In genomic region chr13:32337735-32338512, GRCm38 (mm10) we compare ENCODE assay signal across 8 mouse cellular contexts. TPM values are rescaled to one million over a fixed set of nuclear protein-coding genes. Genes with fewer than 3 reads are reported as not detected.
DNase-seq lines count a peak whose midpoint lies in the region; ATAC-seq and TF ChIP-seq lines count a peak whose summit lies in the region.

No protein-coding gene starts in this region.

- peak overlapping the region; percentile 76 for H3K9ac ChIP-seq in heart, embryonic 11.5 days (ENCODE audit: low read depth, low read length)
- peak overlapping the region; percentile 77 for H3K9ac ChIP-seq in embryonic facial prominence, embryonic 12.5 days
- H3K9ac ChIP-seq in limb, embryonic 11.5 days (ENCODE audit: low read length) = peak overlapping the region; percentile 73
- H3K9ac ChIP-seq in neural tube, embryonic 15.5 days (replicated peaks) = peak overlapping the region; percentile 89

- peak overlapping the region; percentile 88 for H3K4me2 ChIP-seq in heart, embryonic 11.5 days
- H3K4me2 ChIP-seq in embryonic facial prominence, embryonic 12.5 days (replicated peaks) = peak overlapping the region; percentile 86
- H3K4me2 ChIP-seq in limb, embryonic 11.5 days (ENCODE audit: low read depth, severe bottlenecking) = peak overlapping the region; percentile 77
- H3K4me2 ChIP-seq in neural tube, embryonic 15.5 days = peak overlapping the region; percentile 89

- no peak for DNase-seq in heart, adult 11 months
- DNase-seq in limb, embryonic 11.5 days (ENCODE audit: low spot score) = no peak
- no peak for DNase-seq in adrenal gland, postnatal 4 days (ENCODE audit: low spot score in 2 of 2)
- no peak for DNase-seq in frontal cortex, adult 2 months (ENCODE audit: extremely low spot score in 1 of 2, low spot score in 1 of 2)

- peaks cover 5% of the 10 kb centered on the region for H3K79me3 ChIP-seq in C2C12 (ENCODE audit: low read depth)

- H3ac ChIP-seq in C2C12 (ENCODE audit: control insufficient read depth, insufficient read length, low read depth) = peak overlapping the region; percentile 82

- H3K4me1 ChIP-seq in heart, embryonic 11.5 days (ENCODE audit: control insufficient read depth, insufficient read depth, low read length) = peaks cover 5% of the 10 kb centered on the region; the same call in 1 of the 2 replicates
- H3K4me1 ChIP-seq in embryonic facial prominence, embryonic 12.5 days = no peaks in the 10 kb centered on the region
- no peaks in the 10 kb centered on the region for H3K4me1 ChIP-seq in limb, embryonic 11.5 days (ENCODE audit: control insufficient read depth, insufficient read depth, low read length)
- H3K4me1 ChIP-seq in neural tube, embryonic 15.5 days = peaks cover 13% of the 10 kb centered on the region

- H3K4me3 ChIP-seq in heart, embryonic 11.5 days (ENCODE audit: low read depth, low read length) = peak overlapping the region; percentile 77
- peak overlapping the region; percentile 52 for H3K4me3 ChIP-seq in C2C12 (ENCODE audit: insufficient read depth, poor library complexity, severe bottlenecking)
- H3K4me3 ChIP-seq in embryonic facial prominence, embryonic 12.5 days = peak overlapping the region; percentile 74
- peak overlapping the region; percentile 71 for H3K4me3 ChIP-seq in limb, embryonic 11.5 days (ENCODE audit: low read depth, low read length)
- H3K4me3 ChIP-seq in neural tube, embryonic 15.5 days (replicated peaks) = peak overlapping the region; percentile 91

- H3K36me3 ChIP-seq in heart, embryonic 11.5 days (ENCODE audit: control insufficient read depth, insufficient read depth, low read length) = no peaks in the 10 kb centered on the region
- H3K36me3 ChIP-seq in C2C12 (ENCODE audit: control insufficient read depth, insufficient read depth) = no peaks in the 10 kb centered on the region
- H3K36me3 ChIP-seq in embryonic facial prominence, embryonic 12.5 days = no peaks in the 10 kb centered on the region
- H3K36me3 ChIP-seq in limb, embryonic 11.5 days (ENCODE audit: control insufficient read depth, insufficient read depth, low read length) = no peaks in the 10 kb centered on the region
- H3K36me3 ChIP-seq in neural tube, embryonic 15.5 days = no peaks in the 10 kb centered on the region

- no peaks in the 10 kb centered on the region for H3K9me3 ChIP-seq in heart, embryonic 11.5 days (replicated peaks; ENCODE audit: control insufficient read depth, low read length)
- H3K9me3 ChIP-seq in embryonic facial prominence, embryonic 12.5 days = no peaks in the 10 kb centered on the region
- H3K9me3 ChIP-seq in limb, embryonic 11.5 days (ENCODE audit: control insufficient read depth, low read length) = no peaks in the 10 kb centered on the region
- no peaks in the 10 kb centered on the region for H3K9me3 ChIP-seq in neural tube, embryonic 15.5 days (replicated peaks)

- peak; percentile 15; the same call in 1 of the 2 replicates for ATAC-seq in heart, embryonic 11.5 days (replicated peaks; ENCODE audit: insufficient number of reproducible peaks, low FRiP score, low TSS enrichment)
- peak; percentile 62 for ATAC-seq in embryonic facial prominence, embryonic 12.5 days (ENCODE audit: insufficient number of reproducible peaks, insufficient read depth, low FRiP score, low TSS enrichment)
- peak; percentile 76 for ATAC-seq in limb, embryonic 11.5 days (ENCODE audit: insufficient number of reproducible peaks, low FRiP score, low TSS enrichment, low read depth)
- ATAC-seq in neural tube, embryonic 15.5 days (ENCODE audit: low FRiP score) = no peak; the same call in none of the 2 replicates

- H3K27me3 ChIP-seq in heart, embryonic 11.5 days (ENCODE audit: control insufficient read depth, insufficient read depth, low read length) = no peaks in the 10 kb centered on the region
- no peaks in the 10 kb centered on the region for H3K27me3 ChIP-seq in C2C12 (ENCODE audit: control insufficient read depth, insufficient read depth, insufficient read length)
- H3K27me3 ChIP-seq in embryonic facial prominence, embryonic 12.5 days = no peaks in the 10 kb centered on the region
- H3K27me3 ChIP-seq in limb, embryonic 11.5 days (ENCODE audit: control insufficient read depth, insufficient read depth, low read length) = no peaks in the 10 kb centered on the region
- H3K27me3 ChIP-seq in neural tube, embryonic 15.5 days (replicated peaks) = no peaks in the 10 kb centered on the region

- no peak overlapping the region; the same call in 1 of the 2 replicates for H3K27ac ChIP-seq in heart, embryonic 11.5 days (ENCODE audit: low read depth, low read length)
- H3K27ac ChIP-seq in embryonic facial prominence, embryonic 12.5 days = peak overlapping the region; percentile 26; the same call in 1 of the 2 replicates
- no peak overlapping the region for H3K27ac ChIP-seq in limb, embryonic 11.5 days (replicated peaks; ENCODE audit: low read depth, low read length)
- H3K27ac ChIP-seq in neural tube, embryonic 15.5 days (replicated peaks) = peak overlapping the region; percentile 79

- WGBS in heart, embryonic 11.5 days (ENCODE audit: insufficient replicate concordance) = 4% methylated on average over 32 of the region's 32 CpGs
- 5% methylated on average over 32 of the region's 32 CpGs for WGBS in embryonic facial prominence, embryonic 12.5 days
- WGBS in limb, embryonic 11.5 days = 4% methylated on average over 32 of the region's 32 CpGs
- WGBS in neural tube, embryonic 15.5 days = 6% methylated on average over 32 of the region's 32 CpGs

- no peak for TF ChIP-seq CTCF in C2C12 (IDR thresholded peaks at IDR 0.05; ENCODE audit: control insufficient read depth, insufficient read depth, insufficient read length)

- H3K79me2 ChIP-seq in C2C12 (ENCODE audit: control insufficient read depth, insufficient read depth) = peaks cover 16% of the 10 kb centered on the region

TF ChIP-seq in C2C12, 6 proteins besides CTCF, POLR2A, EP300 and RAD21:
- TF ChIP-seq MYOD1 (IDR thresholded peaks at IDR 0.05; ENCODE audit: control insufficient read depth, insufficient read length, low read depth) = no peak

RNA-seq across cellular contexts. Expression of gene Gmds, which starts 0.6 kb away (rescaled TPM):
- polyA plus RNA-seq in heart, embryonic 11.5 days (2014; fragmentation: Nextera tagmentation; extraction: Ambion mirVana) = 29.0 and 31.3 TPM in 2 replicates
- polyA plus RNA-seq in C2C12 (2012; fragmentation: generic; extraction: Trizol) = 21.1 TPM
- polyA plus RNA-seq in embryonic facial prominence, embryonic 12.5 days (2016; fragmentation: Nextera tagmentation; extraction: Ambion mirVana) = 43.7 and 47.4 TPM in 2 replicates
- 30.6 and 31.4 TPM in 2 replicates for polyA plus RNA-seq in limb, embryonic 11.5 days (2014; fragmentation: Nextera tagmentation; extraction: Ambion mirVana)
- polyA plus RNA-seq in neural tube, embryonic 15.5 days (2015; fragmentation: Nextera tagmentation; extraction: Ambion mirVana) = 39.3 and 46.0 TPM in 2 replicates
- total RNA-seq in adrenal gland, postnatal 4 days (2021) = 10 to 100 TPM in 1 of 2 experiments, 1 to 10 TPM in 1; 8.5 to 11.5 TPM
- polyA plus RNA-seq in frontal cortex, adult 2 months (2012; rRNA removed) = 12.0 and 12.1 TPM in 2 replicates

Comparison
In these comparisons a context has a peak if more than half of its experiments do, and no peak if none do; other contexts are left out.
1. H3K27ac ChIP-seq: peak in embryonic facial prominence, embryonic 12.5 days (single experiment) and neural tube, embryonic 15.5 days (single experiment); none in heart, embryonic 11.5 days (single experiment) and limb, embryonic 11.5 days (single experiment).
2. Peak in every context shown above with its lines, with median percentiles within 50 percentile points of each other: H3K4me2 ChIP-seq, H3K4me3 ChIP-seq and H3K9ac ChIP-seq.